Mouse (Mus musculus) B cell, adult 67 days (primary cell): ENCODE data around the gene Fbxo33. TPM values are rescaled to one million over a fixed set of nuclear protein-coding genes. Genes with fewer than 3 reads are reported as not detected.

Source experiments
- total RNA-seq, 2 experiments: library from RNA; stranded (reverse); gene quantifications; 4 replicates each; pipeline ENCODE4 v1.2.4; 2023

Gene Fbxo33
- 10 to 100 TPM; 52.9 to 53.0 TPM for total RNA-seq

DNA sequence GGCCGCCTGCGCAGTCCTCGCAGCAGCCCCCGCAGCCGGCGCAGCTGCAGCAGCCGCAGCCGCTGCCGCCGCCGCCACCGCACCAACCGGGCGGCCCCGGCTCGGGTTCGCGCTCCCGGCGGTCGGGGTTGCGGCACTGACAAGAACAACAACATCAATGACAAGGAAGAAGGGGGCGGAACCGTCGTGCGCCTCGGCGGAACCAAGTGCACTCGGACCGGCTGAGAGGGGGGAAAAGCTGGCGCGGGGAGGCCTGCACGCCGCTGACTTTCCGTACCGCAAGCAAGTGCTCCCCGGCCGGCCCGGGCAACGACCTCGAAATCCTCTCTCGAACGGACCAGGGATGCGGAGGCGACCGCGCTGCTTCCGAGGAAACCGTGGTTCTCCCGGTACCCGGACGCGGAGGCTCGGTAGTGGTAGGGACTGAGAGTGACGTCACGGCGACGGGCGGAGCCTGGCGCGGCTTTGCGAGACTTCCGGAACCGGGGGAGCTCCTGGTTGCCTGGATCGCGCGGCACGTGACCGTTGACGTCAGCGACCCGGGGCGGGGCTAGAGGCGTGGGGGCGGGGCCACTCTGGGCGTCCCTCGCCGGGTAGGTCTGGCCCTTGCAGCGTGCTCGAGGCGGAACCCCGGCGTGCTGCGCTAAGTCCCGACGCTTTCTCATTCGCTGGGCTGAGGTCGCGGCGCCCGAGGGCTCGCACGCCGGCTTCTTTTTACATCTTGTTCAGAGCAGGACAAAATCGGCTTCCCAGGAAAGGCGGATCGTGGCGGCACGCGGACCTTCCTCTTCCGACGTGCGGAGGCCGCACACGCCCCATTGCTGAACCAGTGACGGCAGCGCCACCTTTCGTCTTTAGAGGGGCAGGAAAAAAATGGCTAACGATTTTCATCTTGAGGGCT is at the start of gene Fbxo33:
Fbxo33 (minus strand) TSS at position 401 of the 901 bp plus-strand sequence.

Other genes with a start within 250 kb of the Fbxo33 start
- gene Sec23a, start 207.7 kb downstream of the Fbxo33 start, total RNA-seq, result 10 to 100 TPM; 26.9 to 27.1 TPM
- gene Gemin2, start 206.3 kb downstream of the Fbxo33 start, total RNA-seq, result 10 to 100 TPM; 15.1 to 17.4 TPM
- gene Trappc6b, start 158.3 kb downstream of the Fbxo33 start, total RNA-seq, result 10 to 100 TPM; 81.4 to 91.1 TPM
- 10 to 100 TPM; 77.5 to 83.3 TPM for gene Pnn, start 152.8 kb downstream of the Fbxo33 start, total RNA-seq
- gene Mia2, start 123.9 kb downstream of the Fbxo33 start, total RNA-seq, result 100 to 1,000 TPM; 109 to 114 TPM